Mouse (Mus musculus) CD8-positive naive resting alpha-beta T cell, adult 57 days (primary cell): ENCODE results near the gene Zfp788. TPM values are rescaled to one million over a fixed set of nuclear protein-coding genes. Genes with fewer than 3 reads are reported as not detected.

Experiments
- total RNA-seq: library from RNA; stranded (reverse); gene quantifications from one replicate; pipeline ENCODE4 v1.2.4, GENCODE M21; 2023

Zfp788 gene
- total RNA-seq = 20.7 TPM

GRCm38 (mm10) chr7:41632409-41633220 lies at the start of gene Zfp788:
Gene Zfp788 (plus strand): TSS chr7:41633203.

GRCm38 (mm10) chr7:41599034-41599813 lies 33.8 kb upstream of the Zfp788 start, which contains the start of gene 2610021A01Rik:
Gene 2610021A01Rik (plus strand): TSS chr7:41599230.

Other genes with a start within 250 kb of the Zfp788 start
- gene AI987944, start 239.8 kb upstream of the Zfp788 start, total RNA-seq = 13.2 TPM
- not detected for gene Vmn2r57, start 184.5 kb upstream of the Zfp788 start, total RNA-seq
- 0.34 TPM for gene Gm20449, start 133.8 kb upstream of the Zfp788 start, total RNA-seq
- gene AW146154, start 133.3 kb upstream of the Zfp788 start, total RNA-seq = 8.1 TPM
- not detected for gene Gm6871, start 59.5 kb upstream of the Zfp788 start, total RNA-seq
- gene 2610021A01Rik, start 34.0 kb upstream of the Zfp788 start, total RNA-seq = 45.1 TPM
- gene Vmn2r58, start 239.5 kb downstream of the Zfp788 start, total RNA-seq = not detected